Mouse (Mus musculus): ENCODE results near the gene Tmem138. TPM values are rescaled to one million over a fixed set of nuclear protein-coding genes. Genes with fewer than 3 reads are reported as not detected.

The Tmem138 gene
- total RNA-seq, 1 experiment from 2014 or later, result 0.48 TPM

GRCm38 (mm10) chr19:10523483-10524080, 53.6 kb downstream of the Tmem138 start:
- ATAC-seq (replicated peaks; ENCODE audit: insufficient number of reproducible peaks, low FRiP score, low TSS enrichment, poor library complexity, severe bottlenecking), result no peak

- no peak for ATAC-seq (replicated peaks; ENCODE audit: insufficient number of reproducible peaks, low FRiP score, low TSS enrichment, poor library complexity, severe bottlenecking)
Observed at GRCm38 (mm10) chr19:10521926-10522325, 55.2 kb downstream of the Tmem138 start.

Other genes starting within 250 kb of the Tmem138 start
- not detected in 3 replicates for gene Syt7, start 188.3 kb downstream of the Tmem138 start, total RNA-seq (2017)
- 0.21 to 0.29 TPM in 2 of 3 replicates, not detected in the other for gene Lrrc10b, start 119.9 kb downstream of the Tmem138 start, total RNA-seq (2017)
- gene Ppp1r32, start 94.4 kb downstream of the Tmem138 start, total RNA-seq (2017), result 0.67 TPM in 1 of 3 replicates, not detected in the others
- gene Cpsf7, start 52.1 kb downstream of the Tmem138 start, total RNA-seq (2017), result 49.1 to 87.5 TPM (median 69.3 TPM) in 3 replicates
- gene Sdhaf2, start 51.2 kb downstream of the Tmem138 start, total RNA-seq (2017), result 47.3 to 75.9 TPM (median 53.7 TPM) in 3 replicates
- gene Tmem216, start 21.1 kb downstream of the Tmem138 start, total RNA-seq (2017), result 1.3 to 2.6 TPM in 2 of 3 replicates, not detected in the other
- gene Cyb561a3, start 190 bp downstream of the Tmem138 start, total RNA-seq (2017), result 18.9 to 42.4 TPM (median 29.1 TPM) in 3 replicates
- gene Ddb1, start 28.0 kb upstream of the Tmem138 start, total RNA-seq (2017), result 228 to 236 TPM (median 231 TPM) in 3 replicates
- gene Tkfc, start 28.3 kb upstream of the Tmem138 start, total RNA-seq (2017), result 2.1 to 4.3 TPM (median 2.8 TPM) in 3 replicates
- gene Vwce, start 56.9 kb upstream of the Tmem138 start, total RNA-seq (2017), result not detected in 3 replicates
- gene Pga5, start 100.7 kb upstream of the Tmem138 start, total RNA-seq (2017), result not detected in 3 replicates
- 7.3 to 22.2 TPM (median 18.7 TPM) in 3 replicates for gene Vps37c, start 111.4 kb upstream of the Tmem138 start, total RNA-seq (2017)
- gene Cd5, start 161.6 kb upstream of the Tmem138 start, total RNA-seq (2017), result 1.0 to 3.1 TPM in 2 of 3 replicates, not detected in the other